Mouse (Mus musculus): Measurements from ENCODE around the gene Eif4e1b.
A peak's percentile ranks its signal among the peaks of the same experiment; 100 is the strongest.

The Eif4e1b gene

DNA sequence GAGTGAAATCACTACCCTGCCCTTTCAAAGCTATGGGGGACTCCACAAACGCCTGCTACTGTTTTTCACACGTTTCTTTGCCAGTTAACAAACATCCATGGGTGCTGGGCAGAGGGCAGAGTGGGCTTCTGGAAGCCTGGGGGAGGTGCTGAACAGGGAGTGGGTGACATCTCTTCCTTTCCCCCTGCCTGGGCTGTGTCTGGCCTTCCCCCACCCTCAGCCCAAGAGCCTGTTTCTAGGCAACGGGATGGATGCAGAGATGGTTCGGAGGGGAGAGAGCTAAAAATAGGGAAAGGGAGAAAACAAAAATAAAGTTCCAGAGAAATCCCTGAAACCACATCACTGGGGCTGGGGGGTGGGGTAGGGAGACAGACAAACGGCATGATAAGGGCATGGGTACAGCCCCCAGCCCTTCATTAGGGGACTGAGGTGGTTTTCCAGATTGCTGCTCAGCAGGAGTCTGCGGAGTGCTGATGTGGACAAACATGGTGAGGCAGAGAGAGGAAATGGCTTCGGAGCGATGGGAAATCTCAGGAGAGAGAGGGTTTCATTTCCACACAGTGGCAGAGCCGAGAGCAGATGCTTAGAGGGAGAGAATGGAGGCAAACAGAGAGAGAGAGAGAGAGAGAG lies 28.5 kb upstream of the Eif4e1b start:
- H3K36me3 ChIP-seq (ENCODE audit: control insufficient read depth, insufficient read depth, low read length, poor library complexity, severe bottlenecking), result no peaks in the 10 kb centered on the region
- DNase-seq (ENCODE audit: low read depth, low spot score), result no peak

DNA sequence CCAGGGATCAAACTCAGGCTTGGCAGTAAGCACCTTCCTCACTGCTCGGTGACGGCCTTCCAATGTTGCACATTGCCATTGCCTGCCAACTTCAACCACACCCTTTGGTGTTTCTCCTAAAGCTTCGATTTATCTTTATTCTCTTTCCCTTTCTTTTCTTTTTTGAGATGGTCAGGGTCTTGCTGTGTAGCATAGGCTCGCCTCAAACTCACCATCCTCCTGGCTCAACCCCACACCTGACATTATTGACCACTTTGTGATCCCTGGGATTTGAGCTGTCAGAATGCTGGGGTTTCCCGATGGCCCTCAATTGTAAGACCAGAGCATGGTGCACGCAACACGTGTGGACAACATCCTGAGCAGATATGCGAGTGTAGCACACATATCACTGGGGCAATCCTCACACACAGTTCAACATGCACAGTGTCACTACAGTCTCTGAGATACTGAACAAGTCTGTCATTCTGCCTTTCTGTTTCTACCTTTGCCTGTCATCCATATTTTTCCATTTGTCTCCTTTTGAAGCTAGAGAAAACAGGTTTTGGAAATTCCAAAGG lies 27.6 kb upstream of the Eif4e1b start:
- H3K27me3 ChIP-seq (ENCODE audit: control insufficient read depth, insufficient read depth, low read length, poor library complexity, severe bottlenecking), result no peaks in the 10 kb centered on the region
- no peaks in the 10 kb centered on the region for H3K36me3 ChIP-seq (ENCODE audit: control insufficient read depth, insufficient read depth, low read length, poor library complexity, severe bottlenecking)
- DNase-seq (ENCODE audit: low read depth, low spot score), result no peak

More for the DNA sequence above, 28.5 kb upstream of the Eif4e1b start:
- no peaks in the 10 kb centered on the region for H3K27me3 ChIP-seq (ENCODE audit: control insufficient read depth, insufficient read depth, low read length, poor library complexity, severe bottlenecking)

DNA sequence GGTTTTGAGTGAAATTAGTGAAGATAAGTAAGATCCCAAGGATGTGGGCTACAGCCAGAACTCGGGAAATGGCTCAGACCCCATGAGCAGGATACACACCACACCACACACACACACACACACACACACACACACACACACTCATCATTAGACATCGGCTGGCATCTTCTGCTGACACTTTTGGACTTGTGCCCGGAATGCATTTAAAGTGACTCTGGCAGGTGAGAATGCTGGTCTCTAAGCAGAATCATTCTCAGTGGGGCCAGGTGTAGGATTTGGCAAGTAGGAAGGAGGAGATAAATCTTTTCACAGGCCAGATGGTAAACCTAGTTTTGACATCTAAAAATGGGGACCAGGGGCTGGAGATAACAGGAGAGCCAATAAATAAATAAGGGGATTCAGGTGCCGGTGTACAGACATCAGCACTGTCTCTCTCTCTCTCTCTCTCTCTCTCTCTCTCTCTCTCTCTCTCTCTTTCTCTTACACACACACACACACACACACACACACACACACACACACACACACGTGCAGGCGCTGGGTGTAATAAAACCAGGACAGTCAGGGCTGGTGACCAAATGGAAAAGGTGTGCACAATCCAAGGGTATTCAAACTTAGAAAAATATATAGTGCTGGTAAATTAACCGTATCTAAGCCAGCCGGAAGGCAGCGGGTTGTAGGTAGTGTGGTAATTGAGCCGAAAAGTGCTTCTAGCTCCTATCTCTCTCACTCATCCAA lies 26.5 kb upstream of the Eif4e1b start:
- Histone ChIP-seq H3K36me3 (ENCODE audit: control insufficient read depth, insufficient read depth, low read length, poor library complexity, severe bottlenecking) (no peaks in the 10 kb centered on the region), H3K27me3 (ENCODE audit: control insufficient read depth, insufficient read depth, low read length, poor library complexity, severe bottlenecking) (no peaks in the 10 kb centered on the region)
- no peak for DNase-seq (ENCODE audit: low read depth, low spot score)

DNA sequence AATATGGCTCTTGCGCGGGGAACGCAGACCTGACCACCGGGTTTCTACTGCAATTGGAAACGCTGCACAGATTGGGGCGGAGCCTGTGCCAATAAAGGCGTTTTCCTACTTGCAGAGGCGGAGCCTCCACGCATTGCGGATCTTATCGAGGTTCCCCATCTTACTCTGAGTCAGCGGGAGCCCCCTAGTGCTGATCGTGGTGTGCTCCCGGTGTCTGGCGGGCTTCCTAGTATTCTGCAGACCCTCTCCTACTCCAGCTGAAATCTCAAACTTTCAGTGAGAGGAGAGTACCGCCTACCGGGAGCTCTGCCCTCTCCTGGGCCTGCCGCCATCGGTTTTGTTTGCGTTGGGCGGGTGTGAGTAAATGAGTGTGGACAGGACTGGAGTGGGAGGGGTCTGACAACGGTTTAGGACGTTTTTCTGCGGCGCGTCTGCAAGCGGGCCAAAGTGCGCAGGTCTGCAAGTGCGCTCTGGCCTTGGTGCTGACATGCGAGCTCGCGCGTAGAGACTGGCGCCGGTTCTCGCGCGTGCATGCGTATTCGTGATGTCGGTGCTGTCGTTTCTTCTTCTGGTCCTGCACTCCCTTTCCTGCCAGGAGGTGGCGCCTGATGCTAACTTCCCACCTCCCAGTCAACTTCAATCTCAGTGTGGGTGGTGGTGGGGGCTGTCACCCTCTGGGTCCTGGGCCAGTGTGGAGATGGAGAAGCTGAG lies 25.6 kb upstream of the Eif4e1b start:
- DNase-seq (ENCODE audit: low read depth, low spot score), result peak; percentile 78
- H3K27me3 ChIP-seq (ENCODE audit: control insufficient read depth, insufficient read depth, low read length, poor library complexity, severe bottlenecking), result no peaks in the 10 kb centered on the region
- H3K36me3 ChIP-seq (ENCODE audit: control insufficient read depth, insufficient read depth, low read length, poor library complexity, severe bottlenecking), result no peaks in the 10 kb centered on the region

DNA sequence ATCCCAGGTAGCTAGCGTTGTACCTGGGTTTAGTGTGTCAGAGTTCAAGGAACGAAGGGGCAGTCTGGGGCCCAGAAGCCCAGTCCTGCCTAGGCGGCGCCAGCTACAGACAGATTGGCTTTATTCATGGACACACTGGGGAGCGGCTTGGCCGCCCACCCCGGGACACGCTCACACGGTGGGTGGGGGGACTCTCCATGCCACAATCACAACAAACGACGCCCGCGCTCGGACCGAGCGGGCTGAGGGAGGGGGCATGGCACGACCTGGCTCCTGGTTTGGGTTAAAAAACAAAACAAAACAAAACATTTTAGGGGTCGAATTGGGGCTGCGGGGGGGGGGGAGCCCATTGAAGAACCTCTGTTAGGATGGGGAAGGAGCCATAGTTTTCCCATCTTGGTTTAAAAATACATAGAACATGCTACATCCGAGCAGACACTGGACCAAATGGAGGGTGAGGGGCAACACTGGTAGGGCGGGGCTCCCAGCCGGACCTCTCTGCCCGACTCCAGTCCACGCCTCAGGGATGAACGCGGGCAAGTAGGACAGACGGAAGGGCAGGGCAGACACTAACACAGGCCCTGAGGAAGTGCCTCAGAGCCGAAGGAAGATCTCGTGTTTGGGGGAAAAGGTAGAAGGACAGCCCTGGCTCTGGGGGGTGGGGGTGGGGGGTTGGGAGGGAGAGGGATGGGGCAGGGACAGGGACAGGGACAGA lies 24.9 kb upstream of the Eif4e1b start:
- DNase-seq (ENCODE audit: low read depth, low spot score), result no peak
- H3K27me3 ChIP-seq (ENCODE audit: control insufficient read depth, insufficient read depth, low read length, poor library complexity, severe bottlenecking), result no peaks in the 10 kb centered on the region
- H3K36me3 ChIP-seq (ENCODE audit: control insufficient read depth, insufficient read depth, low read length, poor library complexity, severe bottlenecking), result no peaks in the 10 kb centered on the region

DNA sequence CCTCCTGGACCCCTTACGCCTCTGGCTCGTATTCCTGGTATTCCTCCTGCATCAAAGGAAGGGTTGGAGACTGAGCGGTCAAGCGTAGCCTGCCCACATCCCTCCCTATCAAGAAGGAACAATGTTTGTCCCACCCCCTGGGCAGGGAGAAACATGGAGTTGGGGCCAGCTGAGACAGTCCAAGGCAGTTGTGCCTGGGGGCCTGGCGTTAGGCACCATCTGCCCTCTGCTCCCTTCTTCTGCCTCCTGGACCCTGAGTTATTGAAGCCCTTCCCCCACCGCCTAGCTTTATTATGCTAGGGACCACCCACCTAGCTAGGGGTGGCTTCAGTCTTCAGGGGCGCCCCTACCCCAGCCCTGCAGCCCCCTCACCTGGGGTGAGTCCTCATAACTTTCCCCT lies 24.3 kb upstream of the Eif4e1b start:
- no peak for DNase-seq (ENCODE audit: low read depth, low spot score)
- H3K27me3 ChIP-seq (ENCODE audit: control insufficient read depth, insufficient read depth, low read length, poor library complexity, severe bottlenecking), result no peaks in the 10 kb centered on the region
- H3K36me3 ChIP-seq (ENCODE audit: control insufficient read depth, insufficient read depth, low read length, poor library complexity, severe bottlenecking), result no peaks in the 10 kb centered on the region

DNA sequence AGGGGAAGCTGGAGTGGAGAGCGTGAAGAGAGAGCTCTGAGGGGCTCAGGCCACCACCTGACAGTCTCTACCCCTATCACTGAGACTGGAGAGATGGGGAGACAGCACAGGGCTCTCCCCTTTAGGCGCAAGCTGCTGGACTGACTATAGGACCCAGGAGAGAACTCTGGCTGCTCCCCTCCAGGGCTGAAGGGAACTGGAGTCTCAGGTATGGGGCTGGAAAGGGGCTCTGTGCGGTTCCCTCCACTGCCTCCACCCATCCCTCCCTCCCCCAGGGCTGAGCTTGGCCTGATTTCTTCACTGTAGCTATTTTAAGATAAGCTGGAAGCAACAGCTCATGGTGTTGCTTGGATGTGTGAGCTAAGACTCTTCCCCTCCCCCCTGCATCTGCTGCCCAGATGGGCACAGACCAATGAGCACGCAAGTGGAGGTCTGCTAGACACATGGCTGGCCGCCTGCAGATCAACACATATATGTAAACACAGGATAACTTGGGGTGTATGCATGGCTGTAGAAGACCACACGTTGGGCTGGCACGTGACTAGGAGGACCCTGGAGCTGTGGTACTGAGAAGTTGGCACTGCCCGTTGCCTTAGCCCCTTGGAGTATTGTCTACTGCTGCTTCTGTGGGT lies 23.5 kb upstream of the Eif4e1b start:
- H3K27me3 ChIP-seq (ENCODE audit: control insufficient read depth, insufficient read depth, low read length, poor library complexity, severe bottlenecking), result no peaks in the 10 kb centered on the region
- DNase-seq (ENCODE audit: low read depth, low spot score), result no peak
- H3K36me3 ChIP-seq (ENCODE audit: control insufficient read depth, insufficient read depth, low read length, poor library complexity, severe bottlenecking), result no peaks in the 10 kb centered on the region

DNA sequence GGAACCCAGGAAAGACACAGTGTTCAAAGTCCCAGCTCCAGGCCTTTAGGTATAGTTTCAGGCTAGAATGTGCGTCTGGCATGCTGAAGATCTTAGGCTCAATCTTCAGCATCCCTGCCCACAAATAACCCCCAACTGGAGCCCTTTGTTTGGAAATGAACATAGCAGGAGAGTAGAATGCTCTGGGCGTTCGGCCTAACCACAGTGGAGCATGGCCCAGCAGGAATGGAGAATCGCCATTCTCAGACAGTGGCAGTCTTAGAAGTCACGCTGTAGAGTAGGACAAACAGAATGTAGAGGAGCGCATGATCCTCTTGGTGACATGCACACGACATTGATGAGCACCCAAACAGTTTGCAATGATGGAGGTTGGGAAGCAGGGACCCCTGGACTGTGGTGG lies 22.9 kb upstream of the Eif4e1b start:
- Histone ChIP-seq H3K36me3 (ENCODE audit: control insufficient read depth, insufficient read depth, low read length, poor library complexity, severe bottlenecking) (no peaks in the 10 kb centered on the region), H3K27me3 (ENCODE audit: control insufficient read depth, insufficient read depth, low read length, poor library complexity, severe bottlenecking) (no peaks in the 10 kb centered on the region)
- DNase-seq (ENCODE audit: low read depth, low spot score), result no peak

DNA sequence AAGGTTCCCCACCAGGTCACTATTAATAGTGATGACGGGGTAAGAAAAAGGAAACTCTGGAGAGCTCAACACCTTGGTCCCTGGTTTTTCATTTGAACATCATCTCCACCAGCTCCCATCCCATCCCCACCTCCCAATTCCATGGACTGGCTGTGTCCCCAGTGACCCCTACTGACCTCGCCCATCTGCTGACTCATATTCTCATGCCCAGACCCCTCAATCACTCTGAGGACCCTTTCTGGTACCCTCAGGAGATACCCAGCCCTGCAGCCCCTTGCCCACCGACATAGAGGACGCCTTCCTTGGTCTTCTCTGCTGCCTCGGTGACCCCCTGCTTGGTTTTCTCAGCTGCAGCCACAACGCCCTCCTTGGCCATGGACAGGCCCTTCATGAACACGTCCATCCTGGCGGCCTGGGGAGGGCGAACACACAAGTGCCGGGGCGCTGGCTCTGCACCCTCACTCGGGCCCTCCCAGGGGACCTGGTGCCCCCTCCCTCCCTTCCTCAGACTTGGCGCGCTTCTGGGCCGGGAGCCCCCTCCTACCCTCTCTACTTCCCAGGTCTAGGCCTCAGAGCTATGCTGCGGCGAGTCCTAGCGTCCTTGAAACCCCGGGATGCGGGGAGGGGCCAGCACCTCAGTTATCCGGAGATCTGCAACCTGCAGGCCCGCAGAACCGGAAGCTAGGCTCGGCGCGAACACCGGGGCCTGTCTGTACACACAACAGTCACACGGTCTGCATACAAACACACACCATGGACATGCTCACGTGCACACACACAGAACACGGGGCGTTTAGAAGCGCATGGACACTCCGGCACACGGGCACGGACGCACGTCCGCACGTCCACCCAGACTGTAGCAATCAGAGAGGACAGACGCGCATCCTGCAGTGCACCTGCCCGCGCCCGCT lies 18.3 kb upstream of the Eif4e1b start:
- no peaks in the 10 kb centered on the region for H3K36me3 ChIP-seq (ENCODE audit: control insufficient read depth, insufficient read depth, low read length, poor library complexity, severe bottlenecking)
- peak; percentile 13 for DNase-seq (ENCODE audit: low read depth, low spot score)
- H3K27me3 ChIP-seq (ENCODE audit: control insufficient read depth, insufficient read depth, low read length, poor library complexity, severe bottlenecking), result no peaks in the 10 kb centered on the region

DNA sequence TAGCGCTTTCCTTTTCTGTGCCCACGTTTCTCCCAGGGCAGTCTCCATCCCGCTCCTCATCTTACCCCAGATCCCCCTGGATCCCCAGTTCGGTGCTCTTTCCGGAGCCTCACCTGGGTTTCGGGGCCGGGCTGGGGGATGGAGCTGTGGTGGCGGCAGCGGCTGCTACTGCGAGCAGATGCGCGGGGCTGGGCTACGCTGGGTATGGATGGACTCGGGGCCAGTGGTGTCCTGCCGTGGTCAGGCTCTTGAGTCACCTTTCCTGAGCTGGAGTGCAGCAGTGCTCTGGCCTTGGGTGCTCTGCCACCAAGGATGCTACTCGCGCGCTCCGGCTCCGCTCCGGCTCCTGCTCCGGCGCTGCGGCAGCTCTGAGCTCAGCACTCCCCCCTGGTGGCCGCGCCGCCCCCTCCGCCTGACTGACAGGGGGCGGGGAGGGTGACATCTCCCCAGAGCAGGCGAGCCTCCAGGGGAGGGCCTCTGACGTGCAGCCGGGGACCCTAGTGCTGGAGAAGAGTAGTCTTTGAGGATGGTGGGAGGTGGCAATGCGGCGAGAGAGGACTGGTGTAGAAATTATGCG lies 17.5 kb upstream of the Eif4e1b start, which contains the start of gene Sncb:
Sncb (minus strand) TSS at position 404 of the 577 bp plus-strand sequence.
- peak; percentile 75 for DNase-seq (ENCODE audit: low read depth, low spot score)
- Histone ChIP-seq H3K27me3 (ENCODE audit: control insufficient read depth, insufficient read depth, low read length, poor library complexity, severe bottlenecking) (no peaks in the 10 kb centered on the region), H3K36me3 (ENCODE audit: control insufficient read depth, insufficient read depth, low read length, poor library complexity, severe bottlenecking) (no peaks in the 10 kb centered on the region)

DNA sequence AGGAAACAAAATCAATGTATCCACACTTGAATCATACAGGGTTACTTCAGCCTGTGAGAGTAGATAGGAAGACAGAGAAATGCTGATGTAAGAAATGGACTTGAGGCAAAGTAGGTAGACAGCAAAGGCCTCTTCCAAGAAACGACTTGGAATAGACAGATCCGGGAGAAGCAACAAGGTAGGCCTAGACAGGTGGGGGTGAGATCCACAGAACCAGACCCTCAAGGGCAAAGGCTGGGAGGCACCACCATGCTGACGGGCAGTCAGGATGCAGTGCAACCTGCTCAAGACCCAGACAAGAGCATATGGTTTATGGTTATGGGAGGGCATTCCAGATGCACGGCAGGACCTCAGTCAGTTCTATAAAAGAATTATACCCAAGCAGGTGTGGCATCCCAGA lies 16.8 kb upstream of the Eif4e1b start:
- no peaks in the 10 kb centered on the region for H3K36me3 ChIP-seq (ENCODE audit: control insufficient read depth, insufficient read depth, low read length, poor library complexity, severe bottlenecking)
- DNase-seq (ENCODE audit: low read depth, low spot score), result no peak
- no peaks in the 10 kb centered on the region for H3K27me3 ChIP-seq (ENCODE audit: control insufficient read depth, insufficient read depth, low read length, poor library complexity, severe bottlenecking)

DNA sequence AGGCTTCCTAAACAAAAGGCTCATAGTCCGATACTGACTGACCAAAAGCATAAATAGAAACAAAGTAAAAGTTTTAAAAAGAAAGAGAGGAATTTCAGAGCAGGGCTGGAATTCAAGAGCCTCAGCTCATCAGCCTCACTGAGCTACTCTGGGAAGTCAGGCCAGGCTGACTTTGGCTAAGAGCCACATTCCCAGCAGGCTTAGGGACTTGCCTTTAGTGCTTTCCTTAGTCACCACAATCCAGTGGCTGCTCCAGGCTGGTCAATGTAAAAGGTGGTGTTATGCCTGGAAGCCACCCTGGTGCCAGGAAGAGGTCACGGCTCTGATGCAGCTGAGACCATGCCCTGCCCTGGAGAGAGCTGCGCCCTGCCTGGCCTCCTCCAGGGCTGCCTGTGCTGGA lies 3.2 kb upstream of the Eif4e1b start:
- H3K27me3 ChIP-seq (ENCODE audit: control insufficient read depth, insufficient read depth, low read length, poor library complexity, severe bottlenecking), result no peaks in the 10 kb centered on the region
- DNase-seq (ENCODE audit: low read depth, low spot score), result no peak

DNA sequence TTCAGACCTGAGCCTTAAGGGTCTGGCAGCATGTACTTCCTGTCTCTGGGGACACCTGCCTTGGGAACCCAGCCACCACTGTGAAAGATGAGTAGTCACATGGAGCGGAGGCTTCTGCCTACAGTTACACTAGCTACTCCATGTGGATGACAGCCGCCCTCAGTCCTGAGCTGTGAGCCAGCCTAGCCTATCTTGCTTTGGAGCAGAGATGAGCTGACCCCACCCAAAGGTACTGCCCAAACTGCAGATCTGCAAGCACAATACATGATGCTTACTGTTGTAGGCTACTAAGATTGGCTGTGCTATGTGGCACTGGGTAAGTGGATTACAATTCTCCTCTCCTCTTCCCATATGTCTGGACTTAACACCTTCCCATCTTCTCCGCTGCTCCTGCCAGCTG lies 2.7 kb upstream of the Eif4e1b start:
- DNase-seq (ENCODE audit: low read depth, low spot score), result no peak
- Histone ChIP-seq H3K27me3 (ENCODE audit: control insufficient read depth, insufficient read depth, low read length, poor library complexity, severe bottlenecking) (no peaks in the 10 kb centered on the region), H3K36me3 (ENCODE audit: control insufficient read depth, insufficient read depth, low read length, poor library complexity, severe bottlenecking) (no peaks in the 10 kb centered on the region)

More for the DNA sequence above, 3.2 kb upstream of the Eif4e1b start:
- no peaks in the 10 kb centered on the region for H3K36me3 ChIP-seq (ENCODE audit: control insufficient read depth, insufficient read depth, low read length, poor library complexity, severe bottlenecking)

All from splenic B cell, adult 2 months (primary cell).